Mouse (Mus musculus) intestine, postnatal 0 days (tissue): ENCODE data around the gene Rpl11. TPM values are rescaled to one million over a fixed set of nuclear protein-coding genes. Genes with fewer than 3 reads are reported as not detected.

Source experiments
- ATAC-seq: fragments of 200-750 bp; cut with Nextera tagmentation; 2 replicates; pipeline ENCODE4 v1.8.0; 2017; ENCODE audit warnings: mild to moderate bottlenecking, moderate TSS enrichment, moderate library complexity
- H3K27ac ChIP-seq: fragments of 300-500 bp; sonication (generic); 2 replicates; pipeline ENCODE4 v1.5.1; 2014; ENCODE audit warnings: mild to moderate bottlenecking, low read depth, low read length, moderate library complexity
- H3K27me3 ChIP-seq: fragments of 300-500 bp; sonication (generic); replicated peaks from 2 replicates; pipeline ENCODE4 v1.6.1; 2014; ENCODE audit warnings: low read length, mixed read lengths; ENCODE audit not compliant: control insufficient read depth, insufficient read depth
- H3K36me3 ChIP-seq: fragments of 300-500 bp; sonication (generic); 2 replicates; pipeline ENCODE4 v1.6.1; 2014; ENCODE audit warnings: mild to moderate bottlenecking, moderate library complexity; ENCODE audit not compliant: control insufficient read depth, insufficient read depth
- H3K4me1 ChIP-seq: fragments of 300-500 bp; sonication (generic); replicated peaks from 2 replicates; pipeline ENCODE4 v1.6.1; 2014; ENCODE audit warnings: antibody characterized with exemption, low read length, mixed read lengths; ENCODE audit not compliant: control insufficient read depth, insufficient read depth
- H3K4me2 ChIP-seq: fragments of 300-500 bp; sonication (generic); replicated peaks from 2 replicates; pipeline ENCODE4 v1.6.1; 2014; ENCODE audit warnings: low read depth, mild to moderate bottlenecking, moderate library complexity
- H3K4me3 ChIP-seq: fragments of 300-500 bp; sonication (generic); 2 replicates; pipeline ENCODE4 v1.5.1; 2014; ENCODE audit warnings: low read depth, low read length
- H3K9ac ChIP-seq: fragments of 300-500 bp; sonication (generic); 2 replicates; pipeline ENCODE4 v1.6.1; 2014; ENCODE audit warnings: mild to moderate bottlenecking, low read depth, low read length
- H3K9me3 ChIP-seq: fragments of 300-500 bp; sonication (generic); 2 replicates; pipeline ENCODE4 v1.6.1; 2016; ENCODE audit warnings: mixed run types; ENCODE audit not compliant: control insufficient read depth
- CTCF ChIP-seq: sonication (generic); IDR thresholded peaks from 2 replicates; pipeline ENCODE4 v1.5.1; 2016; ENCODE audit warnings: low read depth, mild to moderate bottlenecking, control low read depth, antibody characterized with exemption, moderate library complexity
- WGBS: fragments of 180-500 bp; shearing (Covaris S2); extraction: QIAGEN DNeasy Blood & Tissue Kit; methylation state at CpG from one replicate; pipeline ENCODE4 v1.1.7; 2014; 5-methylcytosine and 5-hydroxymethylcytosine counted together
- polyA plus RNA-seq: library from polyadenylated mRNA; unstranded; fragments of >200 nt; fragmentation: Nextera tagmentation; extraction: Ambion mirVana; gene quantifications from 2 replicates; pipeline ENCODE4 v1.2.1, GENCODE M21; 2015

Rpl11 gene
- polyA plus RNA-seq, 1 experiment from 2014 or later, result 276 TPM

DNA sequence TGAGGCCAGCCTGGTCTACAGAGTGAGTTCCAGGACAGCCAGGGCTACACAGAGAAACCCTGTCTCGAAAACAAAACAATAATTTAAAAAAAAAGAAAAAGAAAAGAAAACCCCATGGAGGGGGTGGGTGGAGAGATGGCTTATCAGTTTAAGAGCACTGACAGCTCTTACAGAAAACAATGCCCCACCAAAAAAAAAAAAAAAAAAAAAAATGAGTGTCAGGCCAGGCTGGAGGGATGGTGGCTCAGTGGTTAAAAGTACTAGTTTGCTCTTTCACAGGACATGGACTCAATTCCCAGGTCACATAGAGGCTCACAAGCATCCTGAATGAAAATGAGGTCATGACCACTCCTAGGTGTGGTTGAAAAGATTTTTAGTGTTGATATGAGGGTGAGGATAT lies 20.0 kb downstream of the Rpl11 start:
- Histone ChIP-seq H3K27me3 (no peaks in the 10 kb centered on the region), H3K4me1 (no peaks in the 10 kb centered on the region), H3K27ac (no peak overlapping the region), H3K9ac (no peak overlapping the region), H3K36me3 (no peaks in the 10 kb centered on the region), H3K4me3 (no peak overlapping the region), H3K9me3 (no peaks in the 10 kb centered on the region), H3K4me2 (no peak overlapping the region)
- no peak for ATAC-seq
- 69% methylated on average over 1 of the region's 1 CpGs for WGBS
- no peak for TF ChIP-seq CTCF

DNA sequence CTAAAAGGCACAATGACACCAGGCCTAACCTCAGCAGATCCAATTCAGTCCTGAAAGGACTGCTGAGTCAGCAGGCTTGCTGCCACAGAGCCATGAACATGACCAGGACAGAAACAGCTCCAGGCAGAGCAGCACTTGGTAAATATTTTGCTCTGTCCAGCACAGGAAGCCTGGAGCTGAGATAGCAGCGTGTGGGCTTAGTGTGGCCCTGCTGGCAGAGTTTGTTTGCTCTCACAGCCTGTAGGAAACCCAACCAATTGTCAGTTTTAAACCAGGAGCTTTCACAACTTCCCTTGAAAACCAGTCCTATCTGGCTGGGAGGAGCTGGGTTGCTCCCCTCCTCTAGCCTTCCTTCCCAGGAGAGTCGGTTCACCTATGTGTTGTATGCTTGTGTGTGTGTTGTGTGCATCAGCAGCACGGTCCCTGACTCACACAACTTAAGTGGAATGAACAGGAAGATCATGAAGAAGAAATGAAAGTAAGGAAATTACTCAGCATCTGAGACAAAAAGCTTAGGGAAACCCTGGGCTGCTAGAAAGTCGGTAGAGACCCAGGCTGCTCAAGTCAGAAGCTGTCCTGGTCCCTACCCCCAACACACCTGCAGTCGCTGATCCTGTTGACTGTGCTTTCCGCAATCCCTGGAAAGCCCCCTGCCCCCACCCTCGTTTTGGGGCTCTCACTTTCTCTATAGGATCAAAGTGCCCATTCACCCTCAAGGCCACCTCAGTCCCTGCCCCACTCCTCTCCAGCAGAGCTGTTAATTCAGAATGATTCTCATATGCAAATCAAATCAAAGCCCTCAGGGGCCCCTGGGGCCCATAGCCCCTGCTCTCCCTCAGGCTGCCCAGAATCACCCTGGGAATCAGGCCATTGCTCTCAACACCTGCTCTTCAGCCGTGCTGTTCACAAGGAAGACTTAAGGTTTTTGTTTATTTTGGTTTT lies 22.0 kb downstream of the Rpl11 start:
- peak; percentile 40 for ATAC-seq
- Histone ChIP-seq H3K9me3 (no peaks in the 10 kb centered on the region), H3K4me1 (no peaks in the 10 kb centered on the region), H3K36me3 (no peaks in the 10 kb centered on the region), H3K4me3 (no peak overlapping the region), H3K27me3 (no peaks in the 10 kb centered on the region), H3K27ac (peak overlapping the region; percentile 22; the same call in 1 of the 2 replicates), H3K4me2 (peak overlapping the region; percentile 43), H3K9ac (no peak overlapping the region; the same call in 1 of the 2 replicates)
- no peak for TF ChIP-seq CTCF
- 8% methylated on average over 8 of the region's 8 CpGs for WGBS

GRCm38 (mm10) chr4:136028689-136029088 lies 24.5 kb downstream of the Rpl11 start:
- H3K4me3 ChIP-seq, result no peak overlapping the region
- H3K9ac ChIP-seq, result no peak overlapping the region
- 67% methylated on average over 5 of the region's 5 CpGs for WGBS
- H3K27ac ChIP-seq, result no peak overlapping the region
- no peaks in the 10 kb centered on the region for H3K27me3 ChIP-seq
- no peak for ATAC-seq
- TF ChIP-seq CTCF, result no peak
- H3K4me1 ChIP-seq, result no peaks in the 10 kb centered on the region
- H3K36me3 ChIP-seq, result no peaks in the 10 kb centered on the region
- H3K9me3 ChIP-seq, result no peaks in the 10 kb centered on the region
- no peak overlapping the region for H3K4me2 ChIP-seq

DNA sequence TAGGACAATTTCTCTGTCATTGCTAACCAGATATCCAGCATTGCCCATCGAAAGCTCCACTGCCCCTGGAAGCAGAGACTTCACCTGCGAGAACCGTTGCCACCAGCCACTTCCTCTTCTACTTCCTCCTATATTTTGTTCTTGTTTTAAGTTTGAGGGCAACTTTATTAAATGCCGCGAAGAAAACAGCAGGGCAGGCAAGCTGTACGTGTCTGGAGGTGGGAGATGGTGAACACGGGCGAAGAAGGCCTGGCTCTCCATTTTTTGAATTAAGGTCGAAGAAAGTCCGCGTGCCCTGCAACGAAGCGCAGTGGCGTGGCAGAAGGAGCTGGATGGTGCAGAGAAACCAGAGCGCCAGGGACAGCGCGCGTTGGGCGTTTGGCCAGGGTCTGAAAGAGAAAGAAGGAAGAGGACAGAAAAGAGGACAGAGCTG lies 25.1 kb downstream of the Rpl11 start:
- no peaks in the 10 kb centered on the region for H3K36me3 ChIP-seq
- H3K27ac ChIP-seq, result no peak overlapping the region
- no peak for TF ChIP-seq CTCF
- 83% methylated on average over 19 of the region's 19 CpGs for WGBS
- ATAC-seq, result no peak
- no peaks in the 10 kb centered on the region for H3K27me3 ChIP-seq
- no peak overlapping the region for H3K4me2 ChIP-seq
- H3K4me3 ChIP-seq, result no peak overlapping the region
- H3K9me3 ChIP-seq, result no peaks in the 10 kb centered on the region
- no peaks in the 10 kb centered on the region for H3K4me1 ChIP-seq
- H3K9ac ChIP-seq, result no peak overlapping the region

DNA sequence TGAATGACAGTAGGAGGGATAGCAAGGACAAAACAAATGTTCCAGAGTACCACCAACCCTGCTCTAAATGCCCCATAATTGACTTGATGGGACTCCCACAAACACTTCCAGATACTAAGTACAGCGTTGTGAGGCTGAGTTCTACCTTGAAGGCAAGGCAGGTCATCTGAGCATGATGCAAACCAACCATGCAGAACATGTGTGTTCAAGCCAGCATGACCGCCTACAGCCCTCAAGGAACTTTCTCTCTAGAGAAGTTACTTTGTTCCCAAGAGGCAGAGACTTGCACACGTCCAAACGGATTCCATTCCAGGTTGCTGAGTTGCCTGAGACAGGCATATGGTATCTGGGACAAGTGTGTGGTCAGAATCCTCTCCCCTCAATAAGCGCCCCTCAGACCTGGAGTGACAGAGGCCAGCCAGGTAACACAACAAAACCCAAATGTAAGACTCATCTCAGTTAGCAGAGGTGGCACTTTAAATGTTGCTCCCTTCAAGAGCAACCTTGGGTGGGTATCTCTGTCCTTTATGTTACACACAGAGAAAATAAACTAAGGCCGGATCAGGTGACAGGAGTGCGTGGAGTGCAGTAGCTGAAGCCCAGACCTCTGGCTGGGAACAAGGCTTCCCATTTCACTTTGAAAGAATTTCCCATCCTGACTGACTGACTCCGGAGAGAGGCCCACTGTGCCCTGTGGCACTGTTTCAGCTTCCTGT lies 25.7 kb downstream of the Rpl11 start:
- no peak for ATAC-seq
- Histone ChIP-seq H3K9ac (no peak overlapping the region), H3K36me3 (no peaks in the 10 kb centered on the region), H3K27me3 (no peaks in the 10 kb centered on the region), H3K4me3 (no peak overlapping the region), H3K4me1 (no peaks in the 10 kb centered on the region), H3K27ac (no peak overlapping the region), H3K9me3 (no peaks in the 10 kb centered on the region), H3K4me2 (no peak overlapping the region)
- WGBS, result 81% methylated on average over 8 of the region's 8 CpGs
- TF ChIP-seq CTCF, result no peak

DNA sequence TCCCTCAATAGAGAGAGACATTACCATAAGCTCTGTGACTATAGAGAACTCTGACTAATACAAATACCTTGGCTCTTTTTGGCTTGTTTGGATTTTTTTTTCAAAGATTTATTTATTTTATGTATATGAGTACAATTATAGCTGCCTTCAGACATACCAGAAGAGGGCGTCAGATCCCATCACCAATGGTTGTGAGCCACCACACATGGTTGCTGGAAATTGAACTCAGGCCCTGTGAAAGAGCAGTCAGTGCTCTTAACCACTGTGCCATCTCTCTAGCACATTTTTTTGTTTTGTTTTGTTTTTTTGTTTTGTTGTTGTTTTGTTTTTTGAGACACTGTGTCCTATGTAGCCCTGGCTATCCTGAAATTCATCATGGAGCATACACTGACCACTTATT lies 27.9 kb downstream of the Rpl11 start:
- Histone ChIP-seq H3K9me3 (no peaks in the 10 kb centered on the region), H3K36me3 (no peaks in the 10 kb centered on the region), H3K27ac (no peak overlapping the region), H3K4me2 (no peak overlapping the region), H3K9ac (no peak overlapping the region), H3K4me1 (no peaks in the 10 kb centered on the region), H3K27me3 (no peaks in the 10 kb centered on the region), H3K4me3 (no peak overlapping the region)
- WGBS, result 96% methylated on average over 1 of the region's 1 CpGs
- no peak for TF ChIP-seq CTCF
- no peak for ATAC-seq
